Comparison of ENCODE assay signal across 37 mouse cellular contexts in genomic region chr15:78377859-78378258, GRCm38 (mm10). TPM values are rescaled to one million over a fixed set of nuclear protein-coding genes. Genes with fewer than 3 reads are reported as not detected.
"Had no signal": no experiment of that assay in that cellular context is flagged by ENCODE, and none has a peak within 500 bp of the region (broad histone marks: within the 10 kb centered on the region; RNA-seq: fewer than 3 reads in every experiment).

No protein-coding gene starts in this region.

- H3K4me3 ChIP-seq: heart, embryonic 13.5 days; heart, embryonic 15.5 days; hindbrain, embryonic 13.5 days; intestine, embryonic 15.5 days; layer of hippocampus, adult 2 months; left cerebral cortex, adult 2 months; limb, embryonic 10.5 days; limb, embryonic 12.5 days; liver, embryonic 13.5 days; liver, embryonic 15.5 days had no signal

- H3K9ac ChIP-seq: heart, embryonic 13.5 days; heart, embryonic 15.5 days; hindbrain, embryonic 13.5 days; intestine, embryonic 15.5 days; limb, embryonic 12.5 days; liver, embryonic 13.5 days; liver, embryonic 15.5 days had no signal

- H3K36me3 ChIP-seq: heart, embryonic 13.5 days; heart, embryonic 15.5 days; hindbrain, embryonic 13.5 days; intestine, embryonic 15.5 days; limb, embryonic 10.5 days; limb, embryonic 12.5 days; liver, embryonic 13.5 days; liver, embryonic 15.5 days had no signal

- H3K4me2 ChIP-seq: heart, embryonic 11.5 days; heart, embryonic 13.5 days; heart, embryonic 15.5 days; hindbrain, embryonic 13.5 days; intestine, embryonic 15.5 days; limb, embryonic 12.5 days; liver, embryonic 11.5 days; liver, embryonic 13.5 days; liver, embryonic 15.5 days had no signal

- DNase-seq: gastrocnemius, postnatal 14 days; gastrocnemius, postnatal 36 days; heart, adult 18-20 months; heart, postnatal 14 days; heart, postnatal 36 days; kidney, adult 18-20 months; kidney, adult 8-10 months; kidney, postnatal 10 days; kidney, postnatal 25 days; kidney, postnatal 4 days; liver; liver, embryonic 13.5 days had no signal

- H3K27ac ChIP-seq: heart, embryonic 13.5 days; heart, embryonic 15.5 days; hindbrain, embryonic 13.5 days; intestine, embryonic 15.5 days; layer of hippocampus, adult 2 months; left cerebral cortex, adult 2 months; limb, embryonic 10.5 days; limb, embryonic 12.5 days; liver, embryonic 13.5 days; liver, embryonic 15.5 days had no signal

- H3K27me3 ChIP-seq: heart, embryonic 13.5 days; heart, embryonic 15.5 days; hindbrain, embryonic 13.5 days; limb, embryonic 12.5 days; liver, embryonic 13.5 days; liver, embryonic 15.5 days had no signal

- H3K9me3 ChIP-seq: heart, embryonic 13.5 days; heart, embryonic 15.5 days; hindbrain, embryonic 13.5 days; intestine, embryonic 15.5 days; limb, embryonic 10.5 days; limb, embryonic 12.5 days; liver, embryonic 13.5 days; liver, embryonic 15.5 days had no signal

- H3K4me1 ChIP-seq: hindbrain, embryonic 13.5 days; intestine, embryonic 15.5 days; limb, embryonic 10.5 days; limb, embryonic 12.5 days had no signal

- ATAC-seq: hindbrain, embryonic 16.5 days; inflammation-experienced regulatory T-cells, adult 6 months; intestine, embryonic 15.5 days; intestine, postnatal 0 days had no signal

RNA-seq across cellular contexts. Expression of gene Tex33, which starts 17.9 kb away (rescaled TPM):
- total RNA-seq: gastrocnemius, adult 18-20 months; gastrocnemius, adult 8-10 months; gastrocnemius, postnatal 14 days; gastrocnemius, postnatal 36 days; heart, adult 18-20 months; heart, adult 8-10 months; heart, postnatal 14 days; heart, postnatal 36 days; hematopoietic stem cell, adult 5-6 weeks; layer of hippocampus, adult 2 months; left cerebral cortex, adult 2 months; left cerebral cortex, postnatal 14 days; left cerebral cortex, postnatal 36 days had no signal
- polyA plus RNA-seq: heart, embryonic 11.5 days; heart, embryonic 13.5 days; heart, embryonic 15.5 days; heart, postnatal 0 days; hindbrain, embryonic 11.5 days; hindbrain, embryonic 13.5 days; hindbrain, embryonic 16.5 days; inflammation-experienced regulatory T-cells, adult 6 months; intestine, embryonic 15.5 days; intestine, postnatal 0 days; kidney, embryonic 14.5 days; kidney, embryonic 16.5 days; limb, embryonic 10.5 days; limb, embryonic 12.5 days; limb, embryonic 14.5 days; liver, embryonic 11.5 days; liver, embryonic 13.5 days; liver, embryonic 15.5 days had no signal
